Mouse (Mus musculus): ENCODE data around the gene Samhd1.

Gene Samhd1

DNA sequence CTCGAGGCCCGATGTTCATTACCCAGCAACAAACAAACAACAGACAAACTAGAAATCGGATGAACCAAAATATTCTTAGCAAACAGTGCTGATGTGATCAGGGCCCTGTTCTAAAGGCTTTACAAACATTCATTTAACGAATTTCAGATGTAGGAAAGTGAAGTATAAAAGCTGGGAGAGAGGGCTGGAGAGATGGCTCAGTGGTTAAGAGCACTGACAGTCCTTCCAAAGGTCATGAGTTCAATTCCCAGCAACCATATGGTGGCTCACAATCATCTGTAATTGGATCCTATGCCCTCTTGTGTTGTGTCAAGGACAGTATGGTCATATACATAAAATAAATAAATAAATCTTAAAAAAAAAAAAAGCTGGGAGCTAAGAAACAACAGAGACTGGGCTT, 1.1 kb upstream of the Samhd1 start:
- DNase-seq = no peak

DNA sequence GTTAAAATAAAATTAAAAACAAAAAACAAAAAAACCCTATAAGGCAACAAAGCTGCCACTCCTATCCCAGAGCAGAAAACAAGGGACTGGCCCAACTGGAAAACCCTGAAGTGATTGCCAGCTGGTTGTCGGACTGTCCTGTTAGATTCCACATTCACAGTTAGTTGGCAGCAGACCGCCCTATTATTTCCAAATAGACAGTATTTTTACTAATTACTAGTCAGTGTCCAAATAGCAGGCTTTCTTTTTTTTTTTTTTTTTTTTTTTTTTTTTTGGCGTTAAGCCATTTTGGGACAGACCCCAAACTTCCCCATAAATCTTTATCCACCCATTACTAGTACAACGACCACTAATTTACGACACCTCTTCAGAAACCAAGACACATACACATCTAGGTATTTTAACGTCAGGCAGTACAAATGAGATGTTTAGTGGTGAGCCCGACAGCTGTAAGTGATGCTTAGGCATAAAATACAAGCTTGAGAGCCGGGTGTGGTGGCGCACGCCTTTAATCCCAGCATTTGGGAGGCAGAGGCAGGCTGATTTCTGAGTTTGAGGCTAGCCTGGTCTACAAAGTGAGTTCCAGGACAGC, 560 bp upstream of the Samhd1 start:
- no peak for DNase-seq

DNA sequence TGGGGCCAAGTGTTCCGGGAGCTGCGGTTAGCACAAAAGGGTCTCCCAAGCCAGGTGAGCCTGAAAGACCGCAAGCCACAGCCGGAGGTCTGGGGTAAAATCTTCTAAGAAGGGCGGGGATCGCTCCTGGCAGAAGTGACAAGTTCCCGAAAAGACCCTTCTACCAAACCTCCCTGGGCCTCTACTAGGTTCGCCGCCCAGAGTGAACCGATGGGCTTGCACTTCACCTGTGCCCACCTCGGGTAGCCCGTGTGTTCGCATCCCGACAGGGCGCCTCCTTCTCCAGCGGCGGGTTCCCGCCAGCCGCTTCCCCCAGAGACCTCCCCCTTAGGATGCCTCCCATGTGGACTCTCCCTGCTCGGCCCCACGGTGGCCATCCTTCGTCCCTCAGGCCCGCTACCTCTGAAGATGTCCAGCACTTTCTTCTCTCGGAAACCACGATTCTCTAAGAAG, 560 bp downstream of the Samhd1 start:
- DNase-seq = peak; percentile 51

DNA sequence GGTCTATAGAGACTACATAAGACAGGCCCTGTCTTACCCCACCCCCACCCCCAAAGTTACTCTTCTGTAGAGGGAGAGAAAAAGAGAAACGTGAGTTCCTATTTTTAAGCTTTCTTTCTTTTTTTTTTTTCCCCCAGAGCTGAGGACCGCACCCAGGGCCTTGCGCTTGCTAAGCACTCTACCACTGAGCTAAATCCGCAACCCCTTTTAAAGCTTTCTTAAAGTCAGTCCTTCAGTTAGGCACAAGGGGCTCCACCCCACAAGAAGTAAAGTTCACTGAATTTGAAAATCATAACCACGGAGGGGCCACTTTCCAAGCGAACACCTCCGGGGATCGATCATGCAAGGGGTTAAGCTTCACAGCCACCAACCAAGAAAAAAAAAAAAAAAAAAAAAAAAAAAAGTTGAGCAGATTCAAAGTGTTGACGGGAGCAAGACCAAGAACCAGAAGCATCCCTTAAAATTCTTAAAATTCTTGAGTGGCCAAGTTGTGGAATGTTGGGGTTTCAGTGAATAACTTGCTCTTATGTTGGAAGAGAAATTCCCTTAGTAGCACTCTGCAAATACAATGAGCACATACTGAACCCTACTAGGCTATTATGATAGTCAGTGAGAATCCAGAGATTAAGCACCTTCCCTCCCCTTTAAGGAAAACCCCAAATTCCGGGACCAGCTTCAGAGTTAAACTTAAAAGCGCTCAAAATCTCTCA, 1.1 kb downstream of the Samhd1 start:
- no peak for DNase-seq

DNA sequence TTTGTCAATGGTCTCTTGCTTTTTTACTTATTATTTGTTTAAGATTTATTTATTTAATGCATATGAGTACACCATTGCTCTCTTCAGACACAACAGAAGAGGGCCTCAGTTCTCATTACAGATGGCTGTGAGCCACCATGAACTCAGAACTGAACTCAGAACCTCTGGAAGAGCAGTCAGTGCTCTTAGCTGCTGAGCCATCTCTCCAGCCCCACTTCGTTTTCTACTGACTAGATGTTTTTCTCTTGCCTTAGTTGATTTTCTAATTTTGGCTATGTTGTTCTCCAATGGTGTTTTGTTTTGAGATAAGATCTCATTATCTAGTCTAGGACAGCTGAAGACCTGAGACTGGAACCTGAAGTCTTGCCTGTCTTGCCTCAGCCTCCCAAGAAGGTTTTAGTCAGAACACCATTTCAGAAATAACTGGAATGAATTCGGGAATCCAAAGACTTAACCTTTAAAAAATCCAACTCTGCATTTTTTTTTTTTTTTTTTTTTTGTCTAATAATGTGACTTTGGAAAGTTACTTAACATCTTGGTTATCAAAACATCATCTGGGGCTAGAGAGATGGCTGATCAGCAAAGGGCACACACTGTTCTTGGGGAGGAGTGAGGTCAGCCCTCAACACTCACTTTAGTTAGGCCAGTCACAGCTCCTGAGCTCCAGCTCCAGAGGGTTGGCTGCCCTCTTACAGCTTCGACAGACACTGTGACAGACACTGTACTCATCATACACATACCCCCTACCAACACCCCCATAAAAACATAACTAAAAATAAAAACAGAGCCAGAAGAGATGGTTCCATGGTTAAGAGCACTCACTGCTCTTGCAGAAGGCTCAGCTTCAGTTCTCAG, 2.2 kb downstream of the Samhd1 start:
- no peak for DNase-seq

DNA sequence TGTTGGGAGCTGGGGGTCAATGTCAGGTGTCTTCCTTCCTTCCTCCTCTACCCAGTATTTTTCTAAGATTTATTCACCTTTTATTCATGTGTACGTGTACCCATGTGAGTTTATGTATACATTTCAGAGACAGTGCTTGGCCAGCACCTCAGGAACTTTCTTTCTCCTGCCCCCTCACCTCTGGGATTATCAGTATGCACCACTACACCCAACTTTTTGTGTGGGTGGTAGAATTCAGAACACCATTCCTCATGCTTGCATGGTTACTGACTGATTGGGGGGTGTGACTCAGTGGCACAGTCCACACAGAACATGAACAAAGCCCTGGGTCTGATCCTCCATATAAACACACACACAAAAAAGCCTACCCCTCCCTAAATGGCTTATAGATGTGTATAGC, 3.0 kb downstream of the Samhd1 start:
- DNase-seq = no peak

DNA sequence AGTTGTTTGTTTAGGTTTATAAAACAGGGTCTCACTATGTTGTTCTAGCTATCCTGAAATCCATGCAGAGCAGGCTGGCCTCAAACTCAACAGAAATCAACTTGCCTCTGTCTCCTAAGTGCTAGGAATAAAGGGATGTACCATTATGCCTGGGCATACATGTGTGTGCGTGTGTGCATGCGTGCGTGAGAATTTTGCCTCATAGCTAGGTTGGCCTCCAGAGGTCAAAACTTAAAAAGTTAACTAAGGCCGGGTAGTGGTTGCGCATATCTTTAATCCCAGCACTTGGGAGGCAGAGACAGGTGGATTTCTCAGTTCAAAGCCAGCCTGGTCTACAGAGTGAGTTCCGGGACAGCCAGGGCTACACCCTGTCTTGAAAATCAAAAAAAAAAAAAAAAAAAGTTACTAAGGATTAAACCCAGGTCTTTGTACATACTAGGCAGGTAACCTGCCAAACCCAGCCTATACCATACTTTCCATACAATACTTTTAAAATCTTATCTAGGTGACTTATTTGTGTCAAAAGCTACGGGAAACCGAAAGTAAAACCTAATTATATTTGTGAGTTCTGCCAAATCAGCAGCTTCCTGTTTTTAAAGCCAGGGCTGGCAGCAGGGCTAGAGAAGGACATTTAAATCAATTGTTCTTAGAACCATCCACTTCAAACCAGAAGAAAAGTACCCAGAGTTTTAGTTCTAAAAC, 4.1 kb downstream of the Samhd1 start:
- no peak for DNase-seq

DNA sequence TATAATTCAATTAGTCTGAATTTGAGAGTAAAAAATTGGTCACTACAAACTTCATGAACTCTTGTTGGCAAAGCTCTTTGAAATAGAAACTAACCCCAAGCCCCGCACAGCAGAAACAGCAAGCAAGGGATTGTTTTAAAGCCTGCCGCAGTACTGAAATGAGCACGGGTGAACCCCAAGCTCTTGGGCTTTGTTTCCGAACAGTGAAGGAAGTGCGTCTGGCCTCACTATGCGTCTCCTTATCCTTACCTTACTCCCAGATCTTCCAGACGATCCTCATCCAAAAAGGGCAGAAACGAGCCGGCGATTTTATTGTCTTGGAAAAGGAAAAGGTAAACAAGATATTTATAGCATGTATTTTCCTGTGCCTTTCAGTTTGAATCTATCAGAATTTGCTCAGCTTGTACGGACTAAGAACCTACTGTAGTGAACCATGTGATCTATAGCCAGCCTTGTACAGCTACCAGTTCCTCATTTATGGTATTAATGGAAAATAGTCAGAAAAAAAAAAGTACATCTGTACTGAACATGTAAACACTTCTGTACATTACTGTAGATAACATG, 5.4 kb downstream of the Samhd1 start:
- no peak for DNase-seq

DNA sequence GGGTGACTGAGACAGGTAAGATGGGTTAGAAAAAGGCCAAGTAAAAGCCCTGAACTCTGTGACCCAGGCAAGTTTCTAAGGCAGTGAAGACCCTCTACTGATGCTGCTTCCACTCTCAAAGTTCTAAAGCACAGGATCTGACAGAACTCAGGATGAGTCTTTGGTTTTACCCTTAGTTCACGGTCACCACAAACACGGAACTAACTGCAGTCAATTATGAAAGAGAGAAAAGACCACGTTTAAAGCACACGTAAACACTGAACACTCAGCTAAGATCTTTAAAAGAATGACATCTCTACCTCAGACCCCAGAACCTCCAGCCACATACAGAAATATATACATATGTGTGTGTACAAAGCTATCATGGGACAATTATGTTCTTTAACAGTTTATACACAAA, 6.0 kb downstream of the Samhd1 start:
- no peak for DNase-seq

DNA sequence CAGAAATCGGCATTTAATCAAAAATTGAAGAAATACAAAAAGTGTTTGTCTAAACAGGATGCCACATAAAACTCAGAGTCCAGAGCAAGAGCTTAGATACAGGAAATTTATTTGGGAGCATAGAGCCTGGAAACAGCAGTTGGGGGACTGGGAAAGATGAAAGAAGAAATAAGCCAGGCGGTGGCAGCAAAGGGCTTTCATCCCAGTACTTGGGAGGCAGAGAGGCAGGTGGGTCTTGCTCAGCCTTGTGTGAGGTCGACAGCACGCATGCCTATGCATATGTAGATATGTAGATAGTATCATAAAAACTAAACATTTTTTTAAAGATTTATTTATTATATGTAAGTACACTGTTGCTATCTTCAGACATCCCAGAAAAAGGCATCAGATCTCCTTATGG, 7.0 kb downstream of the Samhd1 start:
- DNase-seq = no peak

DNA sequence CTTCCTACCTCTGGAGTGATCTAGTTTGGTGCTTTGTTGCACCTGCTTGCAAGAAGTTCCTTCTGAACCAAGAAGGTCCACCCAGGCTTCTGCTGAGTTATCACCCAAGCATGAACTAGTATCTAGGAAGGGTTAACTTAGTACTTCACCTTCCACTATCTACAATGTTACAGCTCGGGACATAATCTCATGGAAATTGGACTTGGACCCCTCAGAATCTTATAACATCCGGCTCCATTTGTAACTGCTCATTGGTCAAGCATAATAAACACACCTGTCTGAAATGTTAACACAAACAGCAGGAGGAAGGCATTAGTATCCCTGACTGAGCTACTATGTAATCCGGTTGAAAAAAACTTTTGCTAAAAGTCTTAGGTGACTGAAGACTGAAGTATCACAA, 7.7 kb downstream of the Samhd1 start:
- DNase-seq = no peak

DNA sequence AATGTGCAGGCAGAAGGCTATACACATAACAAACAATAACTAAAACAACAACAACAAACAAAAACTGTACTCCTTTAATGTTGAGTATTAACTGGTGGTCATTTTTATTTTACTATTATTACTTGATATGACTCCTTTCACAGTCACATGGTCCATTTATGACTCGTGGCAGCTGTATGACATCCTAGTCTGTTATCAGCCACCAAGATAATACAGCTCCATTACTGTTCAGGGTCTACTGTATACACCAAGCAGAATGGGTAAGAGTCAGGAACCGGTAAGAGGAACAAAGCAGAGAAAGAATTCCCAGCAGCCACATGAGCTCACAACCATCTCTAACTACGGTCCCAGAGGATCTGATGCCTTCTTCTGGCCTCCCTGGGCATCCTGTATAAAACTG, 9.8 kb downstream of the Samhd1 start:
- no peak for DNase-seq

DNA sequence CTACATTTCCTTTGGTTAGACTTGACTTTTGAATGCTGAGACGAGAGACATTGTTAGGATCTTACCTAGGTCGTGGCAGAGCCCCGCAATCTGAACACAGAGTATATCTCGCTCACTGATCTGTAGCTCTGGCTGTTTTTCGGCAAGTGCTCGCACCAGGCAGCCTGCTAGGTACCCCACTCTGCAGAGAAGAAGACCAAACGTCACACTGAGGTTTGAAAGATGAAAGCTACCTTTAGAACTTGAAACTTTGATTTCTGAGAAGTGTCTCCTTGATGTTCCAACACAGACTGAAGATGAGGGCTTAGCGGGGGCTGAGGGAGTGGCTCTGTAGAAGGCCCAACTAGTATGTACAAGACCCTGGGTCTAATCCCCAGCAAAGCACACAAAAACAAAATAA, 13.3 kb downstream of the Samhd1 start:
- DNase-seq = peak; percentile 52

DNA sequence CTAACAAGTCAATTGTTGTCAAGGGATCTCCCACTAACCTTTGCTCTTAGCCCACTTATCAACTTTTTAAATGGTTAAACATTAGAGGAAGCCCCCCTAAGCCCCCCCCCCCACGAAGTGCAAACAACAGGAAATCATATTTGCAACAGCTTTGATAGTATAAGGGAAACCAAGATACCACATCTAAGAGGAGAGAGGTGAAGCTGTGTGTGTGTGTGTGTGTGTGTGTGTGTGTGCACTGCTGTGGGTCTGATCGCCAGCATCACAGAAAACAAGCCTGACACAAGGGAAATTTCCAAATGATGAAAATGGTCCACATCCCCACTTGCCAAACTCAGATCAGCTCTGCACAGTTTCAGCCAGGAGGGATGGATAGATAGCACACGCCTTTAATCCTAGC, 16.0 kb downstream of the Samhd1 start:
- DNase-seq = peak; percentile 36

DNA sequence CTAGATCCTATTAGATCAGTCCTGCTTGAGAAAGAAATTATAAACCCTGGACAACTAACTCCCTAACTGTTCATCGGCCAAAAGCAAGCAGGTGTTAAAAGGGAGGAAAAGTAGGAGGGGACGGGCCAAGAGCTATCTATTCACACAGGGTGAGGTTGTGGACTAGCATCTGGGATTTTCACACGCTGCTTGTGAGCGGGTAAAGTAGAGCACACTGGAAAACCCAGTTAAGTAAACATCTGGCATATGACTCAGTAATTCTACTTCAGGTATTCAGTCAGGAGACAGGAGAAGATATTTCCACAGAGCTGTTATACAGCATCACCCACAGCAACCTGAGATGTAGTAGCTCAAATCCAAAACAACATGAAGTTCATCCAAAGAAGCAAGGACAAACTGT, 16.5 kb downstream of the Samhd1 start:
- DNase-seq = no peak

DNA sequence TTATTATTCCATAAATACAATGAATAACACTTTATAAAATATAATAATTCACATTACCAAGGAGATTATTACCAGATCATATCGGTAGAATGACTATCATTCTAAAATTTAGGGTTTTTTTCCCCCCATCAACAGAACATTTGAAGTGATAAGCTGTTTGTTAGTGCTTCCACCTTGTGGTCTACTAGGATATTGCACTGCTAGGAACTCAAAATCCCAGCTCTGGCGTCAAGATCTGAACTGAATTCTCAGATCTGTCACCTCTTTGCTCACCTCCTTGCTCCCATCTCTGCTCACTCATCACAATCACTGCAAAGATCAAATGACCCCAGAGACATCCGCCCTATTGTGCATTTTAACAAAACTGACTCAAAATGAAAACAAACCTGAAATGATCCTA, 18.1 kb downstream of the Samhd1 start:
- no peak for DNase-seq

DNA sequence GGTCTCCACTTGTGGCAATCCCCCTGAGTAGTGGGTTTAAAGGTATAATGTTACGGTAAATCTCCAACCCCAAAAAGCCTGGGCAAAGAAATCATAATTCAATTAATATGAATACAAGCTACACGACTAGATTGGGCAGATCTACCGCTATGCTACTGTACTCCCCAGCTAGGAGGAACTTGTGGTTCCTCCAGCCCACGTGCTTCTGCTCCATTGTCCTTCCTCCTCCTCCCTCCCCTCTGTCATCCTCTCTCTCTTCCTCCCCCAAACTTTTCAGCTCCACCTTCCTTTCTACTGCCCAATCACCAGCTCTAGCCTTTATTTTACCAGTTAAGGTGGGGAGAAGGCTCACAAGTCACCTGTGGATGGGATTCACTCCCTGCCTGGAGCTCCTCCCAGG, 26.8 kb downstream of the Samhd1 start:
- no peak for DNase-seq

DNA sequence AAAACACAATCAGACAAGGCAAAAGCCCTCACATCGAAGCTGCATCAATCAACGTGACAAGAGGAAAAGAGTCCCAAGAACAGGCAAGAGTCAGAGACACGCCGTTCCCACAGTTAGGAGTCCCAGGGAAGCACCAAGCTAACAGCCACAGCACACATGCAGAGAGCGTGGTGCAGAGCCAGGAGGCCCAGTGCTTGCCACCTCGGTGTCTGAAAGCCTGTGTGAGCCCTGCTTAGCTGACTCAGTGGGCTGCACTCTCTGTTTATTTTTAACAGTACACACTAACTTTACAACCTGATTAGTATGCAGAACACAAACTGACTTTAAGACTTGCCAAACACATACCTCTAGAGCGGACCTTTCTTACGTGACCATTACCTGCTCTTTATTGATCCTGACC, 30.6 kb downstream of the Samhd1 start:
- DNase-seq = no peak

DNA sequence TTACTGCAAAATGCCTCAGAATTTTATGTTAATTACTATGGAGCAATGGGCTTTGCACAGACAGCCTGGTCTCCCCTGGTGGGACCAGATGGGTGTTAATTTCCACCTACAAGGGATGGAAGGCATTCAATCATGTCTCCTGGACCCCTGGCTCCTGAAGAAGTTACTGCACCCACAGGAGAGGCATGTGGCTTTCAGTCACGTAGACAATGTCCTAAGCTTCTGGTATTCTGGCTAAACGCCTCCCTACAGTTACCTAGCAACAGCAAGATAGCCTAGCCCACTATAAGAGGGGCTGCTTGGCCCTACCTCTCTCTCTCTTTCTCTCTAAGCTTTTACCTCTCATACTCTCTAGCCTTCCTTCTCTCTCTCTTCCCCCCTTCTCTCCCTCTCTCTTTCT, 32.8 kb downstream of the Samhd1 start:
- DNase-seq = no peak

DNA sequence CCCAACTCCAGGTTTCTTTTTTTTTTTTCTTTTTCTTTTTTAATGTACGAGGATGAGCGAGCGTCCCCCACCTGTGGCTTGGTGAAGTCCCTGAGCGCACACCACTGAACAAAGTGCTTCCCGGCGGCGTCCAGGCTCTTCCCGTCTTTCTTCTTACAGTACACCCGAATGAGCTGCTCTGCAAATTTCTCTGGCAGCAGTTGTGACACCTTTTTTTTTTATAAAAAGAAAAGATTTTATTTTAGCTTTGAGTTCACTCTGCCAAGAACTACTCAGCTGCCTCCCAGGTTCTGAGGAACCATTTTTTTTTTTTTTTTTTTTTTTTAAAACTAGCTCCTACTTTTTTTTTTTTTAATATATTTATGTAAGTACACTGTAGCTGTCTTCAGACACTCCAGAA, 33.4 kb downstream of the Samhd1 start:
- DNase-seq = no peak

DNA sequence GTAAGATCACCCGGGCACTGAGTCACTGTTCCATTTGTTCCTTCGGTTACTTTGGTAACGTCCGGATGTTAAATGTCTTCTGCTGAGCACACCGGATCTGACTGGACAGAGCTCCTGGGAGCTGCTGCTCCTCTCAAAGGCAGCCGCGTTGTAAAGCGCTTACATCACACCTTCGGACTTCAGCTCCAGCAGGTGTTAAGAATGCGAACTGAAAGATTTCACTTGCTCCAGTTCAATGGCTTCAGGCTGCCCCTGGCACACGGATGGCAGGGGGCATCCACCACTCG, 34.8 kb downstream of the Samhd1 start:
- no peak for DNase-seq

DNA sequence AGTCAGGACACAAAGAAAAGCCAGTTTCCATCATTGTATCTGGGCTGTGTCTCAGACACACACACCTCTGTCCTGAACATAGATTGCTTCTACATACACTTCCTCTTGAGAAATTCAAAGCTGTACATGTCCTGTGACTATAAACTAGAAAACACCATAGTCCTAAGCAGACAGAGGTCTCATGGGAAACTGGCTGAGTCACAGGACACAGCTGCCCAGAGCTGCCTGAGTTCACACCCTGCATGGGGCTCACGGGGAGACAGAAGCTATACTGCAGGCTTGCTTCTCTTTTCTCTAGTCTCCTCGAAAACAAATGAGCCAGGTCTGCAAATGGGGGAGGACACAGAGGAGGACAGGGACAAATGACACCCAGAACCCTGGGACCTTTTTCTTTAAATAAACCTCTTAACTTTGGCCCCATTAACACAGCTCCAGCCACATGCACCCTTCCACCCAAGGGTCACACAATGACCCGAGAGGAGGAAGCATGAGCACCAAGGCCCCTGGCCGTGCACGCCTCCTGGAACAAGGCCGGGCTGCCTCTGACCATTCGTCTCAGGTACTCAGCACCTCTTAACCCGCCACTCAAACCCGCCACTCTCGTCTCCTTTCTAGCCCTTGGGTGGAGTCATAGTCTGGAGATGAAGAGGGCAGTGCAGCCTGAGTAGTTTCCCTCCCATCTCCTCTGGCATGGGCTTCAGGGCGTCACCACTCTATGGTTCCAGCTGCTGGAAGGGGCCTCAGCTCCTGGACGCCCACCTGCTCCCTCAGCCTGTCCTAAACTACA, 35.3 kb downstream of the Samhd1 start:
- DNase-seq = no peak
